Mouse (Mus musculus) limb, embryonic 14.5 days (tissue): Measurements from ENCODE around the gene Chit1. TPM values are rescaled to one million over a fixed set of nuclear protein-coding genes. Genes with fewer than 3 reads are reported as not detected.

Experiments used
- ATAC-seq: fragments of 200-750 bp; cut with Nextera tagmentation; 2 replicates; pipeline ENCODE4 v1.8.0; 2017; ENCODE audit warnings: low read depth, moderate number of reproducible peaks, moderate TSS enrichment; ENCODE audit not compliant: low FRiP score
- DNase-seq: peaks from one replicate; pipeline ENCODE4 v3.0.0-alpha.2; 2015; ENCODE audit warnings: low spot score
- H3K27ac ChIP-seq: fragments of 300-500 bp; sonication (generic); replicated peaks from 2 replicates; pipeline ENCODE4 v1.5.1; 2014; ENCODE audit warnings: low read depth, mild to moderate bottlenecking, low read length, moderate library complexity, mixed read lengths
- H3K27me3 ChIP-seq: fragments of 300-500 bp; sonication (generic); 2 replicates; pipeline ENCODE4 v1.6.1; 2014; ENCODE audit warnings: low read length, mixed read lengths; ENCODE audit not compliant: control insufficient read depth, insufficient read depth
- H3K36me3 ChIP-seq: fragments of 300-500 bp; sonication (generic); 2 replicates; pipeline ENCODE4 v1.6.1; 2014; ENCODE audit warnings: mild to moderate bottlenecking, low read length, moderate library complexity, mixed read lengths; ENCODE audit not compliant: control insufficient read depth, insufficient read depth
- H3K4me1 ChIP-seq: fragments of 300-500 bp; sonication (generic); 2 replicates; pipeline ENCODE4 v1.6.1; 2014; ENCODE audit warnings: antibody characterized with exemption, low read length, mixed read lengths; ENCODE audit not compliant: control insufficient read depth, insufficient read depth
- H3K4me2 ChIP-seq: fragments of 300-500 bp; sonication (generic); replicated peaks from 2 replicates; pipeline ENCODE4 v1.6.1; 2014; ENCODE audit warnings: low read depth, mild to moderate bottlenecking, low read length, moderate library complexity; ENCODE audit not compliant: severe bottlenecking
- H3K4me3 ChIP-seq: fragments of 300-500 bp; sonication (generic); replicated peaks from 2 replicates; pipeline ENCODE4 v1.5.1; 2014; ENCODE audit warnings: low read length
- H3K9ac ChIP-seq: fragments of 300-500 bp; sonication (generic); 2 replicates; pipeline ENCODE4 v1.6.1; 2014; ENCODE audit warnings: mild to moderate bottlenecking, low read depth, low read length, moderate library complexity; ENCODE audit not compliant: severe bottlenecking
- H3K9me3 ChIP-seq: fragments of 300-500 bp; sonication (generic); 2 replicates; pipeline ENCODE4 v1.6.1; 2016; ENCODE audit warnings: low read length; ENCODE audit not compliant: control insufficient read depth
- POLR2A ChIP-seq: fragments of 200-500 bp; IDR thresholded peaks from 2 replicates; pipeline ENCODE4 v1.8.0; 2012; ENCODE audit warnings: inconsistent platforms, mild to moderate bottlenecking, moderate library complexity, borderline replicate concordance; ENCODE audit not compliant: insufficient read depth, insufficient read length; ENCODE audit errors: extremely low read depth
- WGBS: fragments of 180-500 bp; shearing (Covaris S2); extraction: QIAGEN DNeasy Blood & Tissue Kit; methylation state at CpG from one replicate; pipeline ENCODE4 v1.1.7; 2014; 5-methylcytosine and 5-hydroxymethylcytosine counted together
- polyA plus RNA-seq, 2 experiments: library from polyadenylated mRNA; depleted of rRNA in 1 of 2; stranded (reverse) in 1 of 2; unstranded in 1 of 2; fragments of >200 nt; fragmentation: Nextera tagmentation in 1 of 2; extraction: Ambion mirVana in 1 of 2; gene quantifications; 2 replicates each; pipeline versions ENCODE4 v1.2.1 to v1.2.3; 2012 to 2014

Gene Chit1
- polyA plus RNA-seq, 2 experiments = 0.18 to 0.33 TPM

- Histone ChIP-seq H3K9me3 (no peaks in the 10 kb centered on the region), H3K4me3 (no peak overlapping the region), H3K4me1 (peaks cover 65% of the 10 kb centered on the region), H3K27me3 (no peaks in the 10 kb centered on the region), H3K36me3 (no peaks in the 10 kb centered on the region), H3K9ac (no peak overlapping the region), H3K27ac (peak overlapping the region; percentile 95), H3K4me2 (no peak overlapping the region)
- whole genome bisulfite sequencing = 84% methylated on average over 2 of the region's 2 CpGs
- DNase-seq (no peak), ATAC-seq (no peak)
- TF ChIP-seq POLR2A = no peak
Measured at GRCm38 (mm10) chr1:134064296-134064831, 46.7 kb upstream of the Chit1 start.

- no peak for ATAC-seq
- Histone ChIP-seq H3K27ac (no peak overlapping the region), H3K4me3 (no peak overlapping the region), H3K36me3 (no peaks in the 10 kb centered on the region), H3K9me3 (no peaks in the 10 kb centered on the region), H3K4me2 (no peak overlapping the region), H3K9ac (no peak overlapping the region), H3K4me1 (peaks cover 57% of the 10 kb centered on the region), H3K27me3 (no peaks in the 10 kb centered on the region)
- WGBS = 69% methylated on average over 4 of the region's 4 CpGs
- no peak for DNase-seq
- TF ChIP-seq POLR2A = no peak
Measured at GRCm38 (mm10) chr1:134065241-134065809, 45.7 kb upstream of the Chit1 start.

- no peak overlapping the region for H3K4me2 ChIP-seq
Measured at GRCm38 (mm10) chr1:134066554-134066953, 44.5 kb upstream of the Chit1 start.

GRCm38 (mm10) chr1:134067143-134067619, 43.9 kb upstream of the Chit1 start:
- ATAC-seq (peak; percentile 61), DNase-seq (peak; percentile 70)
- Histone ChIP-seq H3K9me3 (no peaks in the 10 kb centered on the region), H3K36me3 (no peaks in the 10 kb centered on the region), H3K4me1 (peaks cover 45% of the 10 kb centered on the region), H3K27ac (peak overlapping the region; percentile 38; the same call in 1 of the 2 replicates), H3K9ac (no peak overlapping the region), H3K4me3 (no peak overlapping the region), H3K27me3 (no peaks in the 10 kb centered on the region), H3K4me2 (no peak overlapping the region; the same call in 1 of the 2 replicates)
- WGBS = 10% methylated on average over 8 of the region's 8 CpGs
- no peak for TF ChIP-seq POLR2A

More at GRCm38 (mm10) chr1:134066554-134066953, 44.5 kb upstream of the Chit1 start:
- Histone ChIP-seq H3K27me3 (no peaks in the 10 kb centered on the region), H3K36me3 (no peaks in the 10 kb centered on the region), H3K27ac (0 out of 2 replicates have a peak overlapping the region, but pooled peaks have one; percentile 38), H3K9ac (no peak overlapping the region), H3K4me3 (no peak overlapping the region), H3K4me1 (peaks cover 51% of the 10 kb centered on the region), H3K9me3 (no peaks in the 10 kb centered on the region)
- DNase-seq = no peak
- no peak for ATAC-seq
- TF ChIP-seq POLR2A = no peak
- 45% methylated on average over 3 of the region's 3 CpGs for WGBS

GRCm38 (mm10) chr1:134070099-134070669, 40.9 kb upstream of the Chit1 start:
- 67% methylated on average over 8 of the region's 8 CpGs for WGBS

More at GRCm38 (mm10) chr1:134070099-134070669, 40.9 kb upstream of the Chit1 start:
- Histone ChIP-seq H3K4me3 (no peak overlapping the region), H3K36me3 (peaks cover 5% of the 10 kb centered on the region; the same call in 1 of the 2 replicates), H3K9ac (no peak overlapping the region), H3K4me1 (peaks cover 36% of the 10 kb centered on the region), H3K4me2 (no peak overlapping the region), H3K9me3 (no peaks in the 10 kb centered on the region), H3K27me3 (no peaks in the 10 kb centered on the region), H3K27ac (no peak overlapping the region)
- ATAC-seq = no peak
- no peak for TF ChIP-seq POLR2A
- no peak for DNase-seq
